Comparison of ENCODE assay signal across 9 mouse cellular contexts in genomic region chr5:108366984-108367841, GRCm38 (mm10). TPM values are rescaled to one million over a fixed set of nuclear protein-coding genes. Genes with fewer than 3 reads are reported as not detected.
DNase-seq lines count a peak whose midpoint lies in the region; ATAC-seq lines count a peak whose summit lies in the region.
"Had no signal": no experiment of that assay in that cellular context is flagged by ENCODE, and none has a peak within 500 bp of the region (broad histone marks: within the 10 kb centered on the region; RNA-seq: fewer than 3 reads in every experiment).

No protein-coding gene starts in this region.

- no peaks in the 10 kb centered on the region for H3K36me3 ChIP-seq in forebrain, embryonic 15.5 days
- no peaks in the 10 kb centered on the region for H3K36me3 ChIP-seq in hindbrain, embryonic 11.5 days (ENCODE audit: control insufficient read depth, insufficient read depth, low read length)

- ATAC-seq in forebrain, embryonic 15.5 days (replicated peaks), result peak; percentile 49
- peak; percentile 63 for ATAC-seq in hindbrain, embryonic 11.5 days (ENCODE audit: low FRiP score)

- H3K4me3 ChIP-seq in forebrain, embryonic 15.5 days, result peak overlapping the region; percentile 59
- H3K4me3 ChIP-seq in hindbrain, embryonic 11.5 days (ENCODE audit: low read depth, low read length), result peak overlapping the region; percentile 54
- H3K4me3 ChIP-seq: erythroblast, embryonic 14.5 days had no signal

- no peak overlapping the region for H3K27ac ChIP-seq in forebrain, embryonic 15.5 days (replicated peaks)
- H3K27ac ChIP-seq in hindbrain, embryonic 11.5 days (ENCODE audit: low read depth, low read length), result no peak overlapping the region

- H3K4me2 ChIP-seq in forebrain, embryonic 15.5 days (replicated peaks), result peak overlapping the region; percentile 83
- H3K4me2 ChIP-seq in hindbrain, embryonic 11.5 days (replicated peaks; ENCODE audit: low read depth, low read length), result peak overlapping the region; percentile 94

- H3K27me3 ChIP-seq in forebrain, embryonic 15.5 days, result peaks cover 81% of the 10 kb centered on the region
- H3K27me3 ChIP-seq in hindbrain, embryonic 11.5 days (ENCODE audit: control insufficient read depth, insufficient read depth, low read length), result peaks cover 74% of the 10 kb centered on the region

- no peaks in the 10 kb centered on the region for H3K9me3 ChIP-seq in forebrain, embryonic 15.5 days
- no peaks in the 10 kb centered on the region for H3K9me3 ChIP-seq in hindbrain, embryonic 11.5 days (ENCODE audit: control insufficient read depth, low read length)

- H3K4me1 ChIP-seq in forebrain, embryonic 15.5 days, result peaks cover 31% of the 10 kb centered on the region
- peaks cover 18% of the 10 kb centered on the region for H3K4me1 ChIP-seq in hindbrain, embryonic 11.5 days (replicated peaks; ENCODE audit: control insufficient read depth, insufficient read depth, low read length)

- peak overlapping the region; percentile 46 for H3K9ac ChIP-seq in forebrain, embryonic 15.5 days (replicated peaks)
- peak overlapping the region; percentile 44; the same call in 1 of the 2 replicates for H3K9ac ChIP-seq in hindbrain, embryonic 11.5 days (ENCODE audit: low read depth, low read length)

- peak; percentile 53 for DNase-seq in Muller cell, postnatal 12 days (ENCODE audit: inconsistent ontology term)
- peak; percentile 62 for DNase-seq in cerebellum, adult 11-12 months
- peak; percentile 66 for DNase-seq in hindbrain, embryonic 11.5 days (ENCODE audit: low spot score)
- peak; percentile 39 to 58 for DNase-seq in layer of hippocampus, postnatal 14 days (ENCODE audit: low spot score in 2 of 2)
- peak; percentile 15 for DNase-seq in lung, postnatal 36 days
- peak; percentile 54 to 64 for DNase-seq in right cerebral cortex, adult 2 months (ENCODE audit: low spot score in 2 of 2)
- no peak for DNase-seq in spleen, adult 12 weeks (ENCODE audit: low spot score)

- under 1% methylated on average over 68 of the region's 100 CpGs for WGBS in forebrain, embryonic 15.5 days
- WGBS in hindbrain, embryonic 11.5 days, result 1% methylated on average over 53 of the region's 100 CpGs

RNA-seq across cellular contexts. Expression of gene Gm42517, which starts 0.5 kb away (rescaled TPM):
- polyA plus RNA-seq in forebrain, embryonic 15.5 days (2015; fragmentation: Nextera tagmentation; extraction: Ambion mirVana), result 0.83 and 1.1 TPM in 2 replicates
- polyA plus RNA-seq in hindbrain, embryonic 11.5 days (2014; fragmentation: Nextera tagmentation; extraction: Ambion mirVana), result 0.13 and 0.15 TPM in 2 replicates
- 10 to 100 TPM; 67.5 to 69.3 TPM for total RNA-seq in layer of hippocampus, postnatal 14 days (2021)

RNA-seq across cellular contexts. Expression of gene Pde6b, which starts 21.0 kb away (rescaled TPM):
- 0.20 TPM in 1 of 2 replicates, not detected in the other for polyA plus RNA-seq in forebrain, embryonic 15.5 days (2015; fragmentation: Nextera tagmentation; extraction: Ambion mirVana)
- 0.14 TPM in 1 of 2 replicates, not detected in the other for polyA plus RNA-seq in hindbrain, embryonic 11.5 days (2014; fragmentation: Nextera tagmentation; extraction: Ambion mirVana)
- under 1 TPM in 1 of 2 experiments, not detected in 1; 0.43 TPM for total RNA-seq in layer of hippocampus, postnatal 14 days (2021)
- polyA plus RNA-seq: erythroblast, embryonic 14.5 days had no signal

RNA-seq across cellular contexts. Expression of gene Pigg, which starts 54.8 kb away (rescaled TPM):
- 6.2 and 6.4 TPM in 2 replicates for polyA plus RNA-seq in forebrain, embryonic 15.5 days (2015; fragmentation: Nextera tagmentation; extraction: Ambion mirVana)
- 2.7 and 3.2 TPM in 2 replicates for polyA plus RNA-seq in hindbrain, embryonic 11.5 days (2014; fragmentation: Nextera tagmentation; extraction: Ambion mirVana)
- total RNA-seq in layer of hippocampus, postnatal 14 days (2021), result 10 to 100 TPM in 1 of 2 experiments, 1 to 10 TPM in 1; 9.3 to 10.7 TPM
